Mouse (Mus musculus) mouse trophoblast stem cell (cell line): ENCODE data around the gene Mapkapk5.
"Not testable (repeated sequence)": the region's sequence is repeated elsewhere in the genome, so short reads cannot be mapped to it uniquely, and the experiment has no call there.

Experiments
- in situ Hi-C, 2 experiments: fragments of 300-500 bp; cut with MseI, MboI; formaldehyde crosslinking; loops; 2 replicates in 1 of 2; 3 replicates in 1 of 2; pipeline ENCODE4 v1.15.1; 2025

The Mapkapk5 gene

DNA sequence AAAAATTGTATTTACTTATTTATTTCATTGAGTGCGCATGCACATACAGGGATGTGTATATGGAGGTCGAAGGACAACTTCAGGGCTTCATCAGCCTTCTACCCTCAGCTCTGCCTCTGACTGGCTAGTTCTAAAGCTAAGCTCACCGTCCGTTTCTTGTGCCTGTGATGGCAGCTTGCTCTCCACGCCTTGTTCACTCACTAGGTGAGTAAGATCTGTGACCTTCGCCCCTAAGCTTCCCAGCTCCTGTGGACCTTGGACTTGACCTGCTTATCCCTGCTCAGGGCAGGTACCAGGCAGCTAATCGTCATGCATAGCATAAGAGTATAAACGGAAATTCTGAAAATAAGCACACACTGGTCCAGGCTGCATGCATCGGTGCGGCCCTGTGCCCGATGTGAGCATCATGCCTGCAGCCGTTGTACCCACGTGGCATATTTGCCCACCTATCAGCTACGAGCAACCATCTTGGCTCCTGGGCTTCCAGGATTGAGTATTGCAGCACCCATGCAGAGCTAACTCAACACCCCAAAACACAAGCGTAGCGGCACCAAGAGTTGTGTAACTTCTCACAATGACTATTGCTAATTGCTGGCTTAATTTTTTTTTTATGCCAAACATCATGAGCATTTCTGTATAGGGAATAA, 20.5 kb upstream of the Mapkapk5 start:
- in situ Hi-C loops, result loop anchor here in 1 of 2 experiments (5.0 kb wide), 1 partner anchor 36 kb away; no protein-coding TSS in a partner anchor

DNA sequence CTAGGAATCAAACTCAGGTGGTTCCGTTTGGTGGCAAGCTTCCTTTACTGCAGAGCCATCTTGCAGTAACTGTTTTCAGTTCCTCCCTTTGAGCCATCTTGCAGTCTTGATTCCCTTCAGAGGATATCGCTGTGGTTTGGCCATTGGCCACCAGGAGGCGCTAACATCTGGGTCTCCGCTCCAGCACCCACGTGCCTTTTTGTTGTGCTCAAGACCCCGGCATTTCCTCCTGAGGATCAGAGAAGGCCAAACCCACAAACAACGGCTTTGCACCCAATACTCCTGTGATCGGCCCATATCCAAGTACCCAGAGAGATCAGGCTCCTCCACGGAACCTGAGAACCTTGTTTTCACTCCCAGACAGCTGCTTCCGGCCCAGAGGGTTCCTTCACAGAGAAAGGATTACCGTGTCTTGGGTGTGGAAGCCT, 18.8 kb upstream of the Mapkapk5 start:
- in situ Hi-C loops, result no loop called here

DNA sequence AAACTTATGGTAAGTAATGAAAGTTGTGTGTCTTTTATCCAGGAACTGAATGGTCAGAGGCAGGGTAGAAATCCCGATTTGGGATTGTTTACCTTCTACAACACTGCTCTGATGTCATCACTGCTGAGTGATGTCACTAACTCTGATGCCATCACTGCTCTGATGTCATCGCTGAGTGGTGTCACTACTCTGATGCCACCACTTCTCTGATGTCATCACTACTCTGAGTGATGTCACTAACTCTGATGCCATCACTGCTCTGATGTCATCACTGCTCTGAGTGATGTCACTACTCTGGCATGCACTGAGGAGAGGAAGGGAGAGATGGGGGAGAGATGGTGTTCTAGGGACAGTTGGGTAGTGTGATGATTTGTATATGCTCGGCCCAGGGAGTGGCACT, 16.7 kb upstream of the Mapkapk5 start:
- in situ Hi-C loops, result no loop called here

DNA sequence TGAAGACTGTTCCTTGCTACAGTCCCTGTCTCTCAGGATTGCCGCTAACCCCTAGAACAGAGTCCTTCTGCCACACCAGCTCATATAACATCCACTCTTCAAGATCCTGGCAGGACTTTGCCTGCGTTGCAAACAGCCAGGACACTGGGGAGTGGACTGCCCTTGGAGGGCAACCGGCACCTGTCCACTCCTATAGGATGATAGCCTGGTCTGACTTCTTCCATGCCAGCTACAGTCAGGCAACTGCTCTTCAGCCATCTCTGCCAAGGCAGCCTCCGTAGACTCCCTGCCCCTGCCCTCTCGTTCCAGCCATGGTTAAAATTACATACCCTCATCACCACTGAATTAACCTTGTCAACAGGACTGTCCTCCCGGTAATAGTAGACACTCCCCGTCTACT, 3.5 kb upstream of the Mapkapk5 start:
- in situ Hi-C loops, result no loop called here

DNA sequence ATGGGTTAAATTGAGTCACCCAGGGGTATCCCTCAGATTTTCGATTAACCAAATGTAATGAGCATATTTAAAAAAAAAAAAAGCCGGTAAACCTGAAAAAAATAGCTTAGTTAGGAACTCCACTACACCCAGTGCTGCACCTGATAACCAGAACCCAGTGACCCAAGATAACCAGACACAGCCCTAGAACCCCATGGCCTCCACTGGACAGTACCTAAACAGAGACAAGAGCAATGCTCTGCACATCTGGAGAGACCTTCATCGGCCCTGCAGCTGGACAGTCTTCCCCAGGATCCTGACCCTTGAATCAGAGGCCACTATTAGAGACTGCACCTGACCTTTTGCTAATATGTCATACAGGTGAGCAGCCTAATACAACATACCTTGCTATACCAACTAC, 1.4 kb upstream of the Mapkapk5 start:
- in situ Hi-C loops, result no loop called here

DNA sequence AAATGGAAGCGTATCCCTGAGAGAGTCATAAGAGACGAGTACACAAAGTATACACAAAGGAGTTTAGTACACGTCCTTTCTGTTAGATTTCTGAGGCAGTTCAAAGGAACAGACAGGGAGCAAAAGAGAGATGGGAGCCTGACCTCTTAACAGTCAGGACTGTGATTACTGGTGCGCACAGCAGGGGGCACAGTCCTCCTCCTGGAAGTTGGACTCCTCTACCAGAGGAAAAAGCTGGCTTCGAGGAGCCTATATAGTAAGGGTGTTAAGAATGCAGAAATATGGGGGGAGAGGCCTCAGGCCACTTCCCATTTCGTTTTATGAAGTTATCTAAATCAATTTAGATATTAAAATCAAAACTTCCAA, 808 bp upstream of the Mapkapk5 start:
- in situ Hi-C loops, result no loop called here

DNA sequence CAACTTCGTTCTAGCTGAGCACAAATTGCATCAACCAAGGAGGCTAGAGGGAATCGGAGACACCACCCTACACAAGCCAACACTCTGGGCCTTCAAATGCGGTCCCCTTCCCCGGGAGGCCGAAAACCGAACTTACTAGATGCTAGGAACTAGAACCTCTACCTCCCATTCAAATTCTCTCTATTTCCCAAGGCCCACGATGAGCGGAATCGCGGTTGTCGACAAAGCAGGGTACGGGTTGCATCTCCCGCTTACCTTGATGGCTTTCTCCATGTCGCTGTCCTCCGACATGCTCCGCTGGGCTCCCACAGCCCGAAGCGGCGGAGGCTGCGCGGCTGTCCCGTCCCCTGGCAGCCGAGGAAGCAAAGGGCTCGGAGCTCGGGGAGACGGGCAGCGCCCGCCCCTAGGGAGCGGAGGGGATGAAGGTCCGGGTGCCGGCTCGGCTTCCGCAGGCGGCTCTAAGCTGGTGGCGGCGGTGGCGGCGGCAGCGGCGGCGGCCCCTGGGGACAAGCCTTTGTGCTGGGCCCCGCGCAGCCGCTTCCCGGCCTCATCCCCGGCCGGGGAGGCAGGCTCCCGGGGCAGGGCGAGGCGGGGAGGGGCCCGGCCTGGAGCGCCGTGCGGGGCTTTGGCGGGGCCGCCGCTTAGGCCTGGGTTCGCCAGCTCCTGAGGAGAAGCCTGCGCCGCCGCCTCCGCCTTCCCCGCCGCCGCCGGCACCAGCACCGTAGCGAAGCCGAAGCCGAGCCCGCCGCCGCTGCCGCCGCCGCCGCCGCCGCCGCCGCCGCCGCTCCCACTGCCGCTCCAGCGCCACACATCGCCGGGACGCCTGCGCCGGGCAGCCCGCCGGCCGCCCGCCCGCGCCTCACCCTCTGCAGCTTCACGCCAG, 554 bp downstream of the Mapkapk5 start, which contains the start of the genes Adam1a and Gm42878:
Gene Adam1a, minus strand, starts transcription at position 573 of the 883 bp plus-strand sequence.
Gene Gm42878, minus strand, starts transcription at position 573 of the 883 bp plus-strand sequence.
- in situ Hi-C loops, result no loop called here

DNA sequence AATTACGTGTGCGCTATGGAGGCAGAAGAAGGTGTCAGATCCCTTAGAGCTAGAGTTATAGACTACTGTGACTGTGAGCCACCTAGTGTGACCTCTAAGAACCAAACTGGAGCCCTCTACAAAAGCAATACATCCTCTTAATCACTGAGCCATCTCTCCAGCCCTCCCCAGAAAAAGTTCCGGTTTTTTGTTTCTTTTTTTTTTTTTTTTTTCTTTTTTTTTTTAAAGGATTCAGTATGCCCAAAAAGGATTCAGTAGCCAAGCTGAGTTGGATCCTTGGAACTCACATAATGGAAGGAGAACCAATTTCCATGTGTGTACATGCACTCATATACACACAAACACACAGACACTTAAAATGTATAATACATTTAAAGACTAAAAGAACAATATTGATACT, 2.3 kb downstream of the Mapkapk5 start:
- in situ Hi-C loops, result no loop called here

DNA sequence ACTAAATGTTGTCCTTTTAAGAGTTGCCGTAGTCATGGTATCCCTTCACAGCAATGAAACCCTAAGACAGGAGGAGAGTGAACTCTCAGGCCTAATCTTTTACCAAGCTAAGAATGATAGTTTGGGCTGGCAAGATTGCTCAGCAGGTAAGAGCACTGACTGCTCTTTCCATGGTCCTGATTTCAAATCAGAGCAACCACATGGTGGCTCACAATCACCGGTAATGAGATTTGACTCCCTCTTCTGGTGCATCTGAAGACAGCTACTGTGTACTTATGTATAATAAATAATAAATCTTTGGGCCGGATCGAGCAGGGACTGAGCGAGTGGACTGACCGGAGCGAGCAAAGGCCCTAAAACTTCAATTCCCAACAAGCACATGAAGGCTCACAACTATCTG, 4.5 kb downstream of the Mapkapk5 start:
- in situ Hi-C loops, result no loop called here

DNA sequence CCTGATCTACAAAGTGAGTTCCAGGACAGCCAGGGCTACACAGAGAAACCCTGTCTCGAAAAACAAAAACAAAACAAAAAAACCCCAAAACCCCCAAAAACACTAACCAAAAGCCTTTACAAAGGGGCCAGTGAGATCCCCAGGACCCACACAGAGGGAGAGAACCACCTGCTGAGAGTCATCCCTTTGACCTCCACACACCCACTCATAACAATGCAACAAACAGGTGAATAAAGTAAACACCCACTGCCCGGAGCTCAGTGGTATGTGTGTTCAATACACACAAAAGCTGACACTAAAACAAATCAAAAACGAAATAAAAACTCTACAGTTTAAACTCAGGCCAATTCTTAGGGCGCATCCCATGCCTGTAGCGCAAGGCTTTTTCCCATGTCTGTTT, 5.6 kb downstream of the Mapkapk5 start:
- in situ Hi-C loops, result no loop called here

DNA sequence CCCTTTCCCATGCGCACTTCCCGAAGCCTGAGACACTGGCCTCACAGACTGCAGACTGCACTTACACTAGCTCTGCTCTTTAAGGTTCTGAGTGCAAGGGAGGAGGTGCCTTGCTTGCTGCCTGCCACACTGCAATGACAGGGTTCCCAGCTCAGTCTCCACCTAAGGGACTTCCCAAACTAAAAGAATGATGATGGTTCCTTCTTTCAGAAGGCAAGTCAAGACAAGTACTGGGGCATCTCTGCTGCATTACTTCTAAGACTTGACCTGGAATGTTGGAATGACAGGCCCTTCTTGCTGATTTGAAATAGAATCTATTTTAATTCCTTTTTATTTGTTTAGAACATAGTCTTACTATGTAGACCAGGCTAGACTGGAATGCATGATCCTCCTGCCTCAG, 8.1 kb downstream of the Mapkapk5 start:
- in situ Hi-C loops, result no loop called here

DNA sequence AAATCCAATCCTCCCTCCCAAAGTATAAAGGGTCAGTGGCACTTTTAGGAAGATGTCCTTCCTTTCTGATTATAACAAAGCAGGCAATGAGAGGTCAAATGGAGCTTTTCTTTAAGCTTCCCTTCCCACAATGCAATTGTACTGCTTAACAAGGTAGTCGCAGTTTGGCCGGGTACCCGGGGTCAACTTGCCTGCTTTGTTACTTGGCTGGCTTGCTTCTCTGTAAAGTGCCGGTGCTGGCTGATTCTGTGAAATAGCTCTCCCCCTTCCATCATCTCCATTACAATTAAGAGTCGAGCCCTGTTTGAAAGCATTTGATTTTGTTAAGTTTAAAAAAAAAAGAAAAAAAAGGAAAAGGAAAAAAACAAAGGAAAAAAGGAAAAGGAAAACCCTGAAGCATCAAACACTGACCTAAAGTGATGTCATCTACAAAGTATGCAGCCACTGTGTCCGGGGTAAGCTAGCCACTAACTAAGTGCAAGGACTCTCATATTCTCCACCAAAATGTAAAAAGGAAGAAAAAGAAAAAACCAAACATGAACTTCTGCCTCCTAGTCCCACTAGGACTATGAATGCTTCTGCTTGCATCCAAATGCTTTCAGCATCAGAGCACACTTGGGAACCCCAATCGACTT, 8.7 kb downstream of the Mapkapk5 start:
- in situ Hi-C loops, result no loop called here

DNA sequence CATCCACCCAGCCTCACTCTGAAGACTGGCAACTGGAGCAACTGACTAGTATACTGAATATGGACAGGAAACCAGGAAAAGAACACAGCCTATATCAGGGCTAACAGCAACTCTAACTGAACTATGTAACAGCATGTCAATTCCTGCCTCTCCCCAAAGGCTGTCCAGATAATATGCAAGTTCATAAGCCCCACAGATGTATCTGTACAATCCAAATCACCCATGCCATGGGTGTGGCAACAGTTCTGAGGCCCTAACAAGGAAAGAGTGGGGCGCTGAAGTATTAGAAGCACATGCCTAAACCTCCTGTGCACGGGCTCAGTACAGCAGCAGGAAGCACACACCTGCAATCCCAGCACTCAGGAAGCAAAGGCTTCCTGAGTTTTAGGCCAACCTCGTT, 10.6 kb downstream of the Mapkapk5 start:
- in situ Hi-C loops, result no loop called here

DNA sequence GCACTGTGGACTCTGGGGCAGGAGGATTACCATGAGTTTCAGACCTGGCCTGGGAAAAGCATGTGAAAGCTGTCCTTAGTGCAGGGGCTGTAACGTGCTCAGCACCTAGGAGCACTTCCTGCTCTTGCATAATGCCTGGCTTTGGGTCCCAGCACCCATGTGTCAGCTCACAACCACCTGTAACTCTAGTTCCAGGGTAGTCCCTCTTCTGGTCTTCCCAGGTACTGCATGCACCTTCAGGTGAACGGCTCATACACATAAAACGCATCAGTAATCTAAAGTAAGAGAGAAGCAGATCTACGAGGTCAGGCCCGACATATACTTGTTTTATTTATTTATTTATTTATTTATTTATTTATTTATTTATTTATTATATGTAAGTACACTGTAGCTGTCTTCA, 11.2 kb downstream of the Mapkapk5 start:
- in situ Hi-C loops, result no loop called here

DNA sequence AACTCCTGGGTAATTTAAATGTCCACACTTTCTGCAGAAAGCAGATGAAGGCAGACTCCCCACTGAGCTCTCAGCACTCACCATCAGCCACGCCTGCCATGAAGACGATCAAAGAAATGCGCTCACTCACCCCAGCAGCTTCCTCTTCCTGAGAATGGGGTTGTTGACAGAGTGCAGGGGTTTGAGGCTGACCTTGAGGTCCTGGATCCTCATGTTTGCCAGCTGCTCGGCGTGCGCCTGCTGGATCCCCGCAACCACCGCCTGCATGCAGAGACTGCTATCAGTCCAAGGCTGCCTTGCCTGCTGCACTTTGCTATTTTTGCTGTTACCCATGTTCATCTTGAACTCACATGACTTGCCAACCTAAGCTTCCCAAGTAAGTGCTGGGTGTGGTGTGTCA, 18.7 kb downstream of the Mapkapk5 start:
- in situ Hi-C loops, result no loop called here

DNA sequence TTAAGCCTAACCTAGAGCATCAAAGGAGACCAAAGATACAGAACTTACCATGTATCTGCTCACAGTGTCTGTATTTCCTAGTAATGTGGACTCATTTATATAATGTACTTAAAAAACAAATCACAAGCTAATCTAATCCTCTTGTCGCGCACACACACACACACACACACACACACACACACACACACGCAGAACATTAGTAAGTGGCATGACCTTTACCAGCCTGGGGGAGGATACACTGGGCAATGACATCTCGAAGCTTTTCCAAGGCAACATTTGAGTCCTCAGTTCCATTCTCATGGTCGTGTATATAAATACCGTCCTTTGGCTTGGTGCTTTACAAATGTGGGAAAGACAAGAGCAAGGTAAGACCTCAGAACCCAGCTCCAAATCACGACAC, 19.2 kb downstream of the Mapkapk5 start:
- in situ Hi-C loops, result no loop called here

DNA sequence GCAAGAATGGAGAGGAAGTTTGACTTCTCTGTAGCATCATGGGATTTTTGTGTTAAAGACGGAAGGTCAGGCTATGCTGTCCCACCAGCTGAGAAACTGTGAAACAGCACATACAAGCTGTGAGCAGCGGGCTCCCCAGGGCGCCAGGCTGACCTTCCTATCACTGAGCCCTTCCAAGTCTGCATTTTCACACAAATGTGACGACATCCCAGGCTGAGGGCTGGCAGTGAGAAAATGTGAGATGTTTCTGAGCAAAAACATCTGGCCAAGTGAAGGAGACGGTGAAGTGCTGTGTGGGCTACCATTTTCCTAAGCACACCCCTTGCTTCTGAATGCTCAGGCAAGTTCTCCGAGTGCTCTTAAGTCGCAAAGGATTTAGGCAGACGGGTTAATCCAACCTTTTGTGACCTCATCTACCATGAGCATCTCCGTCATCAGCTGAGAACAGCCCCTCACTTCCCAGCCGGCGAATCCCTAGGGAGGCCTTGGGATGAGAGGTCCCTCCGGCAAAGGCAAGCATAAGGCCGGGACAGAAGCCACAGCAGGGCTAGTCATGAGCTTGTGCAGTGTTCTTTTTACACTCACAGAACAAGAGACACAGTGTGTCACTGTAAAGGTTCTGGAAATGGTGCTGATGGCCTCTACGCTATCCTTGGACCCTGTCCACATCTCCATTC, 19.8 kb downstream of the Mapkapk5 start:
- in situ Hi-C loops, result no loop called here

DNA sequence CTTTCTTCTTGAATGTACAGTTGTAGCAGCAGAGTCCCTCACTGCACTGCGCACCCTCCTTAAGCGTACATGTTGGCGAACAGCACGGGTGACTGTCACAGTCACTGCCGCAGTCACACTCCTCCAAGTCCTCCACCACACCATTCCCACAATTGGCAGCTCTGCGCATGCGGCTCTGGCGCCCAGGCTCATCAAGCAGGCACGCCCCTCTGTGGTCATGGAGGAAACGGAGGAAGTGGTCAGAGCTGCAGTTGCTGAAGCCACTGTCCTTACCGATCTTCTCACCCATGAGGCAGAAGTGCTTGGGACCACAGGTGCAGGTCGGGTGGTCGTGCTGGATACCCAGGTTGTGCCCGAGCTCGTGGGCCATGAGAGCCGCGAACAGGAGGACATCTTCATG, 25.9 kb downstream of the Mapkapk5 start:
- in situ Hi-C loops, result not testable (repeated sequence)

DNA sequence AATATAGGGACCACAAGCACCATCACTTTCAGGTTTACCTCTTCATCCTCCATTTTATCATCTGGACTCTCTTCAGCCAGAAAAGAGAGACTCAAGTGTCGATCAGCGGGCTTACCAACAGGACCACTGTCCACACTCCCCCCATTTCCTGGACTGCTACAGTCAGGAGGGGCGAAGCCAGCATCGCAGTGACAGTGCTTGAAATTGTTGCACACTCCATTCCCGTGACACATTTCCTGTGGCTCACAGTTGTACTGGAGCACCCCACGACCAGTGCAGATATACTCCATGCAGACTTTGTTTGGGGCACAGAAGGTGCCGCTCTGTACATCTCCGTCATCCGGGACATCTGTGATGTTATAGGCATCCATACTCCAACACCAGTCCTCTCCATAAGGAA, 26.7 kb downstream of the Mapkapk5 start:
- in situ Hi-C loops, result no loop called here

DNA sequence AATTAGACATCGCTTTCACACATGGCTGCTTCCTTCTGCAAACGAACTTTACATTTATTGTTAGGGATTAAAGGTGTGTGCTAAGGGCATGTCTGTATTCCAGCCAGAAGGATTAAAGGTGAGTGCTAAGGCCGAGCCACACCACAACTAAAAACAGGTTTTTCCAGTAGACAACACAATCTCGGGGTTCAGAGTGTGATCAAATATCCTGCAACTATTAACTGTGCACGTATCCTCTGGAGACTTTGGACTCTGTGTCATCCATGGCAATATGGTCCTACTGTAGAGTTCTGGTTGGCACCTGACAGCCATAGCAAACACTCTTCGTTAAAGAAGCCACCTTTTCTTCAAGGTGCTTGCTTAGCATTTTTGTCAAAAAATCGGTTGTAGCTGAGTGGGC, 35.7 kb downstream of the Mapkapk5 start:
- in situ Hi-C loops, result no loop called here

DNA sequence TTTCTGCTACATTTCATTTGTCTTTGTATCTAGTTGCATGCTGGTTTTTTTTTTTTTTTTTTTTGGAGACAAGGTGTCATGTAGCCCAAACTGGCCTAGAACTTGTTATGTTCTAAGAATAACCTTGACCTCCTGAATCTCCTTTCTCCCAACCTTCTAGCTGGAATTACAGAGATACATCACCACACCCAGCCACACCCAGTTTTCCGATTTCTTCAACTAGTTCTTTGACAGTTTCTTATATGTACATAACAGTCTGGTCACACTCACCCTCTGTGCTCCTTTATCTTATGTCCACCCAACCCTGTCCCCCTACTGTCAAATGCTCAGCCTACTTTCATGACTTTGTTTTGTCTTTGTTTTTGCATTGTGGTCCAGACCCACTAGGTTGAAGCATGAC, 38.9 kb downstream of the Mapkapk5 start:
- in situ Hi-C loops, result no loop called here

DNA sequence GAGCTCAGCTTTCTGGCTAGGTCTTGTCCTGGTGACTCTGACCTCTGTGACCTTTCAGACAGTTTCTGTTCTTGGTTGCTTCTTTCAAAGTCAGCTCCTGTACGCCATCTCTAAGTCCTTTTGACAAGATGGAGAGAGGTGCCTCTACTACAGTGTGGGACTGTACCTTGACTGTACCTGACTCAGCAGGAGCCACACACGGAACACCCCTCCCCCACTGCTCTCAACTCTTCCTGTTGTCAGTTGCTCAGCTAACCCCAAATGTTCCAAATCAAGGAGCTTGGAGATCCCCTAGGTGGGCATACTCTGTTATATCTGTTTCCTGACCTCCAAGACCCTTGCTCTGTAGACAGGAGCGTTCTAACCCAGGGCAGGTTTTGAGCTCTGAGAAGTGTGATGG, 42.5 kb downstream of the Mapkapk5 start, which contains the start of gene Adam1b:
Gene Adam1b, minus strand, starts transcription at position 205 of the 400 bp plus-strand sequence.
- in situ Hi-C loops, result no loop called here
